Mouse (Mus musculus) embryonic facial prominence, embryonic 15.5 days (tissue): Measurements from ENCODE around the gene Olfr1313. TPM values are rescaled to one million over a fixed set of nuclear protein-coding genes. Genes with fewer than 3 reads are reported as not detected.
"Not testable (repeated sequence)": the region's sequence is repeated elsewhere in the genome, so short reads cannot be mapped to it uniquely, and the experiment has no call there.

Experiments used
- ATAC-seq: fragments of 200-750 bp; cut with Nextera tagmentation; 2 replicates; pipeline ENCODE4 v1.8.0; 2017; ENCODE audit warnings: low read depth, moderate TSS enrichment; ENCODE audit not compliant: insufficient number of reproducible peaks, low FRiP score, low TSS enrichment
- H3K27ac ChIP-seq: fragments of 300-500 bp; sonication (generic); replicated peaks from 2 replicates; pipeline ENCODE4 v1.5.1; 2015; ENCODE audit warnings: mild to moderate bottlenecking, inconsistent platforms
- H3K27me3 ChIP-seq: fragments of 300-500 bp; sonication (generic); 2 replicates; pipeline ENCODE4 v1.6.1; 2015; ENCODE audit warnings: inconsistent platforms
- H3K36me3 ChIP-seq: fragments of 300-500 bp; sonication (generic); 2 replicates; pipeline ENCODE4 v1.6.1; 2015; ENCODE audit warnings: mild to moderate bottlenecking, inconsistent platforms
- H3K4me1 ChIP-seq: fragments of 300-500 bp; sonication (generic); 2 replicates; pipeline ENCODE4 v1.6.1; 2015; ENCODE audit warnings: inconsistent platforms
- H3K4me2 ChIP-seq: fragments of 300-500 bp; sonication (generic); replicated peaks from 2 replicates; pipeline ENCODE4 v1.6.1; 2015; ENCODE audit warnings: mild to moderate bottlenecking, inconsistent platforms
- H3K4me3 ChIP-seq: fragments of 300-500 bp; sonication (generic); replicated peaks from 2 replicates; pipeline ENCODE4 v1.5.1; 2015; ENCODE audit warnings: mild to moderate bottlenecking, inconsistent platforms
- H3K9ac ChIP-seq: fragments of 300-500 bp; sonication (generic); 2 replicates; pipeline ENCODE4 v1.6.1; 2015; ENCODE audit warnings: inconsistent platforms
- H3K9me3 ChIP-seq: fragments of 300-500 bp; sonication (generic); replicated peaks from 2 replicates; pipeline ENCODE4 v1.6.1; 2016; ENCODE audit warnings: inconsistent platforms
- WGBS: fragments of 180-500 bp; shearing (Covaris S2); methylation state at CpG from one replicate; pipeline ENCODE4 v1.1.7; 2015; 5-methylcytosine and 5-hydroxymethylcytosine counted together
- polyA plus RNA-seq: library from polyadenylated mRNA; unstranded; fragments of >200 nt; fragmentation: Nextera tagmentation; extraction: Ambion mirVana; gene quantifications from 2 replicates; pipeline ENCODE4 v1.2.1, GENCODE M21; 2015

Olfr1313 gene
- polyA plus RNA-seq: not detected in 2 replicates

GRCm38 (mm10) chr2:112077743-112078142 is at the start of gene Olfr1313:
Gene Olfr1313, minus strand, starts transcription at chr2:112077843.
- H3K4me2 ChIP-seq: no peak within 1 kb of the TSS
- H3K9ac ChIP-seq: no peak within 1 kb of the TSS
- no peak for ATAC-seq

GRCm38 (mm10) chr2:112115340-112115739 is 37.7 kb upstream of the Olfr1313 start, which contains the start of gene Olfr1315-ps1:
Gene Olfr1315-ps1, minus strand, starts transcription at chr2:112115440.
- H3K4me1 ChIP-seq: no peaks in the 10 kb centered on the region
- ATAC-seq: no peak
- no peaks in the 10 kb centered on the region for H3K27me3 ChIP-seq
- no peaks in the 10 kb centered on the region for H3K36me3 ChIP-seq
- H3K27ac ChIP-seq: no peak within 1 kb of the TSS
- no peak within 1 kb of the TSS for H3K4me3 ChIP-seq
- H3K4me2 ChIP-seq: no peak within 1 kb of the TSS
- H3K9me3 ChIP-seq: no peaks in the 10 kb centered on the region
- whole genome bisulfite sequencing: 70% methylated on average over 1 of the region's 1 CpGs
- H3K9ac ChIP-seq: no peak within 1 kb of the TSS

More at GRCm38 (mm10) chr2:112077743-112078142, at the start of gene Olfr1313:
- no peaks in the 10 kb centered on the region for H3K27me3 ChIP-seq
- no peak within 1 kb of the TSS for H3K4me3 ChIP-seq
- no peaks in the 10 kb centered on the region for H3K4me1 ChIP-seq
- H3K36me3 ChIP-seq: no peaks in the 10 kb centered on the region
- H3K27ac ChIP-seq: no peak within 1 kb of the TSS
- no peaks in the 10 kb centered on the region for H3K9me3 ChIP-seq

GRCm38 (mm10) chr2:112096681-112097080 is 19.0 kb upstream of the Olfr1313 start, which contains the start of gene Olfr1314:
Gene Olfr1314, minus strand, starts transcription at chr2:112096781.
- Histone ChIP-seq H3K4me1 (no peaks in the 10 kb centered on the region), H3K27me3 (no peaks in the 10 kb centered on the region), H3K4me2 (no peak within 1 kb of the TSS), H3K9ac (no peak within 1 kb of the TSS), H3K9me3 (no peaks in the 10 kb centered on the region), H3K27ac (no peak within 1 kb of the TSS), H3K36me3 (no peaks in the 10 kb centered on the region), H3K4me3 (no peak within 1 kb of the TSS)
- ATAC-seq: no peak

GRCm38 (mm10) chr2:112050138-112050537 is 27.5 kb downstream of the Olfr1313 start, which contains the start of gene Olfr1312:
Gene Olfr1312, minus strand, starts transcription at chr2:112050238.
- no peak for ATAC-seq

GRCm38 (mm10) chr2:112026971-112027370 is 50.7 kb downstream of the Olfr1313 start:
- WGBS: 49% methylated on average over 6 of the region's 6 CpGs
- H3K36me3 ChIP-seq, H3K4me3 ChIP-seq, H3K4me1 ChIP-seq, H3K9me3 ChIP-seq, H3K9ac ChIP-seq, H3K27ac ChIP-seq, ATAC-seq, H3K27me3 ChIP-seq, H3K4me2 ChIP-seq: not testable (repeated sequence)

More at GRCm38 (mm10) chr2:112050138-112050537, 27.5 kb downstream of the Olfr1313 start, which contains the start of gene Olfr1312:
- no peaks in the 10 kb centered on the region for H3K27me3 ChIP-seq
- H3K4me1 ChIP-seq: no peaks in the 10 kb centered on the region
- H3K36me3 ChIP-seq: no peaks in the 10 kb centered on the region
- H3K9me3 ChIP-seq: no peaks in the 10 kb centered on the region
- H3K27ac ChIP-seq: no peak within 1 kb of the TSS
- H3K4me3 ChIP-seq: no peak within 1 kb of the TSS
- no peak within 1 kb of the TSS for H3K4me2 ChIP-seq
- WGBS: 33% methylated on average over 1 of the region's 1 CpGs
- no peak within 1 kb of the TSS for H3K9ac ChIP-seq

- Histone ChIP-seq H3K27ac (no peak within 1 kb of the TSS), H3K4me1 (no peaks in the 10 kb centered on the region), H3K9ac (no peak within 1 kb of the TSS), H3K4me2 (no peak within 1 kb of the TSS), H3K27me3 (no peaks in the 10 kb centered on the region), H3K36me3 (no peaks in the 10 kb centered on the region), H3K4me3 (no peak within 1 kb of the TSS), H3K9me3 (no peaks in the 10 kb centered on the region)
- no peak for ATAC-seq
- 89% methylated on average over 2 of the region's 2 CpGs for WGBS
These were observed 53.3 kb downstream of the Olfr1313 start, which contains the start of gene Olfr1311 for GRCm38 (mm10) chr2:112024312-112024711. Gene Olfr1311, minus strand, starts transcription at chr2:112024412.

Other genes with a start within 250 kb of the Olfr1313 start
- not detected in 2 replicates for gene Olfr1305, start 200.7 kb downstream of the Olfr1313 start, polyA plus RNA-seq
- not detected in 2 replicates for gene Olfr1306, start 161.6 kb downstream of the Olfr1313 start, polyA plus RNA-seq
- gene Olfr1307, start 128.4 kb downstream of the Olfr1313 start, polyA plus RNA-seq: not detected in 2 replicates
- not detected in 2 replicates for gene Olfr1308, start 112.9 kb downstream of the Olfr1313 start, polyA plus RNA-seq
- not detected in 2 replicates for gene Olfr1309, start 87.6 kb downstream of the Olfr1313 start, polyA plus RNA-seq
- gene Olfr1310, start 65.1 kb downstream of the Olfr1313 start, polyA plus RNA-seq: not detected in 2 replicates
- gene Olfr1311, start 53.4 kb downstream of the Olfr1313 start, polyA plus RNA-seq: not detected in 2 replicates
- not detected in 2 replicates for gene Olfr1312, start 27.6 kb downstream of the Olfr1313 start, polyA plus RNA-seq
- gene Olfr1314, start 18.9 kb upstream of the Olfr1313 start, polyA plus RNA-seq: not detected in 2 replicates
- gene Olfr1315-ps1, start 37.6 kb upstream of the Olfr1313 start, polyA plus RNA-seq: not detected in 2 replicates
- gene Olfr1316, start 57.1 kb upstream of the Olfr1313 start, polyA plus RNA-seq: not detected in 2 replicates
- gene Olfr1317, start 62.5 kb upstream of the Olfr1313 start, polyA plus RNA-seq: not detected in 2 replicates
- 0.09 TPM in 1 of 2 replicates, not detected in the other for gene Olfr1318, start 76.4 kb upstream of the Olfr1313 start, polyA plus RNA-seq
- 24.5 and 35.9 TPM in 2 replicates for gene Lpcat4, start 161.6 kb upstream of the Olfr1313 start, polyA plus RNA-seq
- gene Nutm1, start 181.4 kb upstream of the Olfr1313 start, polyA plus RNA-seq: not detected in 2 replicates
- 201 and 206 TPM in 2 replicates for gene Nop10, start 184.1 kb upstream of the Olfr1313 start, polyA plus RNA-seq
- 11.1 and 11.8 TPM in 2 replicates for gene Slc12a6, start 188.0 kb upstream of the Olfr1313 start, polyA plus RNA-seq
- gene Gm21985, start 188.5 kb upstream of the Olfr1313 start, polyA plus RNA-seq: not detected in 2 replicates